Mouse (Mus musculus) urinary bladder, postnatal 36 days (tissue): ENCODE results near the gene Lct.
"Not testable (repeated sequence)": the region's sequence is repeated elsewhere in the genome, so short reads cannot be mapped to it uniquely, and the experiment has no call there.

ENCODE experiments used
- DNase-seq, 2 experiments: peaks; one replicate each; pipeline ENCODE4 v3.0.0; 2022; ENCODE audit warnings: low spot score in 2 of 2, mixed read lengths in 1 of 2

Gene Lct

DNA sequence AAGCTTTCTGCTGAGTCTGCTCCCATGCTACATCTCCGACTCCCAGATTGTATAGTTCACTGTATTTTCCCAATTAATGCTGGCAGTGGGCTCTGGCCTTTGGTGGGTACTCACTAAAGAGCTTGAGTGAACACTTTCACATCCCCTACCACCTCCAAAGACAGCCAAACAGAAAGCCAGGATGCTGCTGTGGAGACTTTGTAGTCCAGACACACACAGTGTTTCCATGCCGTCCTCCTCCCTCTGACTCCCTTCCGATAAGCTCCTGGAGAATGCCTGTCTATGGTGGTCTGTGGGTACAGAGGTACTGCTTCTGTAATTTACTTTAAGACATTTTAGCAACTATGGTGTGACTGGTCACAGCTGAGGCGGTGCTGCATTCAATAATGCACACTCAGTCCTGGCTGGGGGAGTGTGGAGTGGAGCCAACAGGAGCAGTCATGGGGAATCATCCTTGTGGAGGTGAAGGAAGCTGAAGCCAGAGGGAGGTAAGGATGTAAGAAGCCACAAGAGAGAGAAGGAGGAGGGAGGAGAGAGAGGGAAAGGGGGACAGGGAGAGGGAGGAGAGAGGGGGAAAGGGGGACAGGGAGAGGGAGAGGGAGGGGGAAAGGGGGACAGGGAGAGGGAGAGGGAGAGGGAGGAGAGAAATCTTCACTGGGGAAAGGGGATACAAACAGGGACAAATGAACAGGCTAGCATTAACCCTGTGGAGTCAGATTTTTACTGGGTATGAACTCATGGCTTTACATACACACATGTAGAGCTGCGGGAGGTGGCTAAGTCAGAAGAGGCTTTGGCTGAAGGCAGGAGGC, 32.2 kb downstream of the Lct start:
- DNase-seq: no peak

DNA sequence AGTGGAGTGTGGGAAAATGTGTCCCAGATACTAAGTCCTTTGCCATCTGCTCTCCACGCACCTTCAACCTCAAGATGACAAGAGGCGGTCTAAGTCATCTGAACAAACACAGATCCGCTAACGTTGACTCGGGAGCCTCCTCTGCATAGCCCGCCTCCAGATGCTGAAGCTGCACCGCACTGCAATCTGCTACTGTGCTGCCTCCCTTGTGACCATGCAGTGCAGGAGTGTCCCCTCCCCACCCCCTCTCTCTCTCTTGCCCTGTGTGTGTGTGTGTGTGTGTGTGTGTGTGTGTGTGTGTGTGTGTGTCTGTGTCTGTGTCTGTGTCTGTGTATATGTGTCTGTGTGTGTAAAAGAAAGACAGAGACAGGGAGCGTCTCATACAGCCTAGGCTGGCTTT, 32.8 kb downstream of the Lct start:
- DNase-seq: no peak

DNA sequence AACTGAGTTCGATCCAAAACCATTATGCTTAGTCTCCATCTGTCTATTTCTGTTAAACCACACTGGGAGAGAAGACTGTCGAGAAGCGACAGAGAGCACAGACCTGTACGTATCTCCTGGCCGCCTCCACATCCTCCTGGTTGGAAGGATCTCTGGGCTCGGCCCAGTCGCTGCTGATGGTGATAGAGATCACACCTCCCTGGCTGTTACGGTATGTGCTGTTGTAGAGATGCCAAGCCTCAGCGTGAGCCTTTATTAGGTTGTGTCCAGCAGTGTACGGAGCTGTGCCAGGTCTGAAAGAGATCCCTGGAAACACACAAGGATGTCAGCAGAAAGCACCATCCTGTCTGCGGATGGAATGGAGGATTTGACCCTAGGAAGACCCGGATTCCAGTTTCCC, 34.6 kb downstream of the Lct start:
- DNase-seq: no peak

DNA sequence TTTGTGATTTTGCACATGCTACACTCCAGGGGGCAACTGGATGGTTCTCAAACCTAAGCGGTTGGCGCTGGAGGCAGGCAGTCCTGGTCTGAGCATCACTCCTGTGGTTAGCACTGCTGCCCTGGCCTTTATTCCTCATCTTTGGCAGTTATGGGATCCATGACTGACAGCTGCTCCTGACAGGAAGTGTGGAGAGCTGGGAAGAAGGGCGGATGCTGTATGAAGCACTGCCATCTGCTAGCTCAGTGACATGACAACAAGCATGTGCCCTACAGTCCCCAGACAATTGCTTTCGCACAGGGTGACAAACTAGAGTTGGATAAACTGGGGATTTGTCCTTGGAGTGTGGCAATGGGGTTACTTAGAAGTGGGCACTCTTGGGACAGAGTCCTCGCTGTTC, 37.8 kb downstream of the Lct start:
- DNase-seq: no peak

DNA sequence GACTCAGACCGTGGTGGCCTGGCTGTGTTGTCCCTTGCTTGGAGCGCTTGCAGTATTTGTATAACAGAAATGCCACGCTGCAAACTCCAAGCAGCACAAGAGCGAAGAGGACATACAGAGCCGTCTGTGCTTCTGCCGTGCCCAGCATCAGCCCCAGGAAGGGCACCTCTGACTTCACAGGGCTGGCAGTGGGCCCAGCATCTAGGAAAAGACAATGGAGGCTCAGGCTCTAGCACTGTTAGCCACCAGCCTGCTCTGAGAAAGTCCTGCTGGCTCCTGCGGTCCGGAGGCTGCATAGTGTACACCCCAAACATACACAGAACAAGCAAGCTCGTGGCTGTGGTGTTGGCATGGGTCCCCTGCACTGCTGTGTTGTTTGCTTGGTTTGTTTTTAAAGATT, 43.0 kb downstream of the Lct start:
- DNase-seq: no peak

DNA sequence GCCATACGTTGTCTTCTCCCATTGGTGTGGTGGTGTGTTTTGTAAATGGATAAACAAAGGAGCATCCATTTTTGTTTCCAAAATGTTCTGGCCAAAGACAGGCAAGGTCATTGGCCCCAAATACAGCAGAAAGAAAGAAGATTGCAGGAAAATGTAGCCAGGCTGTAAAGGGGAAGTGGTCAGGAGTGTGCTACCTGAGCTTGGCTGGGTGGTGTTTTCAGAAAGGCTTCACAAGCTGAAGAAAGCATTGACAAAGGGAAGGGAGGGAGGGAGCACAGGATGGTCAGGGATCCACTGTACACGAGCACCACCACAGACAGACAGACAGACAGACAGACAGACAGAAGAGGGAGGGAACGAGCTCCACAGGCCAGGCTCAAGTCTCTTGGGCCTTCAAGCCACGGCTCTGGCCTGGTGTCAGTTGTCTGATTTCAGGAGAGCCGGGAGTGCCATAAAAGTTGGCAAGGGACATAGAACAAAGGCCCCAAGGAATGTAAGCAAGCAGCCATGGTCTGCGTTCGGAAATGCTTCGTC, 43.9 kb downstream of the Lct start:
- DNase-seq: no peak

DNA sequence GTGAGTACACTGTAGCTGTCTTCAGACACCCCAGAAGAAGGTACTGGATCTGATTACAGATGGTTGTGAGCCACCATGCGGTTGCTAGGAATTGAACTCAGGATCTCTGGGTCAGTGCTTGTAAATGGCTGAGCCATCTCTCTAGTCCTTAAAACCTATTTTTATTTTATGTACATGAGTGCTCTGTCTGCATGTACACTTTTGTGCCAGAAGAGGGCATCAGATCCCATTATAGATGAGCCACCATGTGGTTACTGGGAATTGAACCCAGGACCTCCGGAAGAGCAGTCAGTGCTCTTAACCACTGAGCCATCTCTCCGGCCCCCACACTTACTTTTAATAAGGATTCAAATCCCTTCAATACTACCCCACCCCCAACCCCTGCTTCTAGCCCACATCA, 45.2 kb downstream of the Lct start:
- no peak for DNase-seq

DNA sequence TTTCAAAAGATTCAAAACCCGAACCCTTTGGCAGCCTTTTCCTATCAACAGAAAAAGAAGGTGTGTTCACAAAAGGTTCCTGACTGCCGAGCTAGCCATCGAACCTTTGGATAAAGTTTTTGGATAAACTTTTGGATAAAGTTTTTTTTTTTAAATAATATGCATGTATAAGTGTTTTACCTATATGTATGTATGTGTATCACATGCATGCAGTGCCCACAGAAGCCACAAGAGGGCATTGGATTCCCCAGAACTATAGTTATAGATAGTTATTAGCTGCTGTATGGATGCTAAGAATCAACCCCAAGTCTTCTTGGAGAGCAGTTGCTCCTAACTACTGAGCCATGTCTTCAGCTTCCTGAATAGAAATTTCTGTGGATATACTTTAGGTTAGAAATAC, 46.4 kb downstream of the Lct start:
- no peak for DNase-seq

DNA sequence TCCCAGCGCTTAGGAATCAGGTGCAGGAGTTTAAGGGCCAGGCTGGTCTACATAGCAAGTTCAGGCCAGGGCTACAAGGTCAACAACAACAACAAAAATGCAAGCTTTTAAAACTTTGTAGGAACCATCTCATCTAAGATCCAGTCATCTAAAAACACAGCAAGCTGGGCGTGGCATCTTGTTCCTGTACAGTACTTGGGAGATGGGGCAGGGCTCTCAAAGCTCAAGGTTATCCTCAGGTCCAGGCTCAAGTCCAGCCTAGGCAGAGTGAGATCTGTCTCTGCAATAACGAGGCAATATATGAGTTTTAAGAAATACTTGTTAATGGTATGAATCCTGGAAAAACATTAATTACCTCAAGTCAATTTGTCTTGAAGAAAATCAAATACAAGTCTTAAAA, 49.6 kb downstream of the Lct start:
- DNase-seq: no peak

DNA sequence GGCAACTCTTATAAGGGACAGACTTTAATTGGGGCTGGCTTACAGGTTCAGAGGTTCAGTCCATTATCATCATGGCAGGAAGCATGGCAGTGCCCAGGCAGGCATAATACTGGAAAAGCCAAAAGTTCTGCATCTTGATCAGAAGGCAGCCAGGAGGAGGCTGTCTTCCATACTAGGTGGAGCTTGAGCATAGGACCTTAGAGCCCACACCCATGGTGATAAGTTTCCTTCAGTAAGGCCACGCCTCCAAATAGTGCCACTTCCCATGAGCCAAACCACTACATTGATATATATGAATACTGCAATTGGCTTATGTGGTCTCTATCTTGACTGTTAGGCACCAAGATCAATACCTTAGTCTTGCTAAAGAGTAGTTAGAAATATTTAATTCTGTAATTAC, 52.2 kb downstream of the Lct start:
- no peak for DNase-seq

DNA sequence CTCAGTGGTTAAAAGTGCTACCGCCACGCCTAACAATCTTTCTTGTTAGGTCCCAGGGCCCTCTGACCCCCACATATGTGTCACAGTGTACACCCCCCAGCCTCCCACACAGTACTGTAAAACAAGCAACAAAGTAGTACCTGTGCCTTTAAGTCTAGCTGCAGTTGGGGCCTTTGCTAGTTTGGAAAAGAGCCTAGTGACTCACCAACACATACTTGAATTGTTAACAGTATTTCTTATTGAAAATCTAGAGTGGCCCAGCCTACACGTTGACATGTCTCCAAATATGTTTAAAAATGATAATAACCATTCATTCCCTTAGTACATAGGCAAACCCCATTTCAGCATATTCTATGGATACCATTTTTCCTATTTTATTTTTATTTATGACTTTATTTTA, 57.4 kb downstream of the Lct start:
- DNase-seq: no peak

DNA sequence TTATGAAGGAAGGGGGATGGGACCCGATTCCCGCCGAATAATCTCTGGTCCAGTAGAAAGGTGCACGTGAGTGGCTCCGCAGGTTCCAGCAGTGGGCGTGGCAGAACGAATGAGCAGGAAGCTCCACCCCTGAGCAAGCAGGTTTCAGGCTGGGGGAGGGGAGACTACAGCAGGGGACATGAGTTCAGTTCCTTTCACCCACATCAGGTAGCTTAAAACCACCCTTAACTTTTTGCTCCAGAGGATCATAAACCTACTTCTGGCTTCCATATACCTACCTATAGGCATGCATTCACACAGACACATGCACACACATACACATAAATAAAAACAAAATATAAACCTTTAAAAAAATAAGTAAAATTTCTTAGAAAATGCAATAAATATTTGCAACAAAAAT, 61.1 kb downstream of the Lct start:
- not testable (repeated sequence) for DNase-seq

DNA sequence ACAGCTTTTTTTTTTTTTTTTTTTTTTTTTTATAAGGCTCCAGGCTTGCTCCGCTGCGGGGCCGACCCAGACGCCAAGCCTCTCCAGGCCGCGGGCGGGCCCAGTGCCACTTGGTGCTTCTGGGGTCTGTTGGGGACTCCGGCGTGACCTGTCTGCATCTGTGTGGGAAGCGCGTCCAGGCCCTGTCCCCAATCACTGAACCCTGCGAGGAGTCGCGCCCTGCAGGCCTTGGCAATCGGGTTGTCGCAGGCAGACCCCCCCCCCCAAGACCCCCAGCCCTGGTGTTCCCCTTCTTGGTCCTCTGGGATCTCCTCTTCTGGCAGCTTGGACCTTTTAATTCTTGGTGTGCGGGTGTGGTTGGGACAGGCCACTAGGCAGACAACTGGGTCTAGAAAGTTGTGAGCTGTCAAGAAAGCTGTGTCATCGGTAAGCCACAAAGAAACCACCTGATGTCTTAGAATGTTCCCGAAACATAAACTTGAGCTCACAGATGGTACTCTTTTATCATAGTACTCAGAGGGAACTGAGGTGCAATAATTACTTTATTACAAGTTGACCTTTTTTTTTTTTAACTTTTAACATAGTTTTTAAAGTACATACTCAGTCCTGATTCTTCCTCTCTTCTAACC, 83.3 kb downstream of the Lct start:
- peak in 1 of 2 experiments; percentile 28 for DNase-seq

DNA sequence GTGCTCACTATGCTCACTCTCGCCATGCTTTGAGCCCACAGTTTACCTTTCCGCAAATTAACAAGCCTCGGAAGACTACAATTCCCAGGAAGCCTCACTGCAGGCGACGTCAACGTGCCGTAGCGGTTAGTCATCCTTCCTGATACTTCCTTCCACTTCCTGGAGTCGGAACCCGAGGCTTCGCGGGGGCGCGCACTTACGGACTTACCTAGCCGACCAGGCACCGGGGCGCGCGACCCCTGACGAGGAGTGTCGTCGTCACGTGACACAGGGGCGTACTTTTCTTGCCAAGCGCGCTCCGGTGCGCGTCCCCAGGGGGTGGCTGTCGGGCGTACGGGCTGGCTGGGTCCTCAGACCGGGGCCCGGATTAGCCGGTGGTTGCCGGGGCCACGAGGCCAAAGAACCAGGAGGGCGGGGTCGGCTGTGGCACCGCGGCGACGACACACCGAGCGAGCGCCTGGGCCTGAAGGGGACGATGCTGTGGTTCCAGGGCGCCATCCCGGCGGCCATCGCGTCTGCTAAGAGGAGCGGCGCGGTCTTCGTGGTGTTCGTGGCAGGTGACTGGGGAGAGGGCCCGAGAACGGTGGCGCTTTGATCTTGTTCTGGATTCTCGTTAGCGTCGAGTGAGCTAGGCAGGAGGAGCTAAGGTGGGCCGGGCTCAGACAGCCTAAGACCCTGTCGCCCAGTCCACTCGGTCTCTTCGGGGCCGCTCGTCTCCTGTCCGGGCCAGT, 84.0 kb downstream of the Lct start:
- peak; percentile 89 to 93 for DNase-seq

DNA sequence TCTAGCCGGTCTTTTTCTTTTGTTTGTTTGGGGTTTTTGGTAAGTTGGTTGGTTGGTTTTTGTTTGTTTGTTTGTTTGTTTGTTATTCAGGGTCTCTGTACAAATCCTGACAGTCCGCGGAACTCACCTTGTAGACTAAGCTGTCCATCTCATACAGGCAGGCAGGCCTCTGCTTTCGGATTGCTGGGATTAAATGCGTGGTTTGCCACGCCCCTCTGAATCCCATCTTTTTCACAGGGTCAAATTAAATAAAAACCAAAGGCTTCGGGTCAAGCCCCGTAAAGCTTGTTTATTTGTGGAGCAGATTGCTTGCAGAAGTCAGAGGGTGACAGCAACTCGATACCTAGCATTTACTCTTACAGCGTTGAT, 84.5 kb downstream of the Lct start, which contains the start of gene Ubxn4:
TSS of gene Ubxn4 (plus strand) at position 338 of the 369 bp plus-strand sequence.
- no peak for DNase-seq

DNA sequence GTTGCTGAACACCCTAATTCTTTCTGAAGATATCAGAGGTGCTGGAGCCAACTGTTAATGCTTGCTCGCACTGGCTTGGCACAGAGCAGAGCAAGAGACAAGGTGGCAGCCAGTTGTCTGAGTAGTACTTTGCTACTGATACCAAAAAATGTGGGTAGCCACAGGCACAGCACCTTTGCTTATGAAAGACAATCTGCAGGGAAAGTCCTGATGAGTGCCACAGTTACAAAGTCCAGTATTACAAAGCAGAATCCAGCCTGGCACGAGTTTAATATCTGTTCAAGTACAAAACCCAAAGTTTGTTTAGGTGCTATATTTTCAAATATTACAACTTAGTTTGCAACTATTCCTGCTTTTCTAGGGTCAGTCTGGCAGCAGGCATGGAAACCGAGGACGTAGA, 92.9 kb downstream of the Lct start:
- no peak for DNase-seq
